Mouse (Mus musculus) thymus, postnatal 0 days (tissue): Measurements from ENCODE around the gene Abhd10. TPM values are rescaled to one million over a fixed set of nuclear protein-coding genes. Genes with fewer than 3 reads are reported as not detected.
A peak's percentile ranks its signal among the peaks of the same experiment; 100 is the strongest.

Experiments used
- DNase-seq: peaks from one replicate; pipeline ENCODE4 v3.0.0-alpha.2; 2015; ENCODE audit warnings: low spot score
- polyA plus RNA-seq: library from polyadenylated mRNA; unstranded; fragments of >200 nt; fragmentation: Nextera tagmentation; extraction: Ambion mirVana; gene quantifications from 2 replicates; pipeline ENCODE4 v1.2.1, GENCODE M21; 2015

The Abhd10 gene
- polyA plus RNA-seq, result 34.3 and 39.5 TPM in 2 replicates

GRCm38 (mm10) chr16:45742615-45743476 lies at the start of gene Abhd10:
Abhd10 (minus strand) TSS chr16:45742955.
- peak; percentile 97 for DNase-seq

DNA sequence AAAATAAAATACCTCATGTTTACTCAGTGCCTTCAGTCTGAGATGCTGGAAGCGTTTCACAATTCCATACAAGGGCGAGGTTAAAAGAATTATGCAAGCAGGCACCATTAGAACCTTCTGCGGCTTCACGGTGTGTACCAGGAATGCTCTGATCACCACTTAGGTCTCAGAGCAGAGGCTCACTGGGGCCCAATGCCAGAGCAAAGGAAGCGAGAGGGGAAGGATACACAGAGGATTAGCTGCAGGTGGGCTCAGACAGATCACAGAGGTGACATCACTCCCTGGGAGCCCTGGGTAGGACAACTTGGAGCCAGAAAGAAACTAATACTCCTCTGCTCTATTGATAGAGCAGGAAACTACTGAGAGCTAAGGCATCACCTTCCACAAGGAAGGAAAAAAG lies 48.5 kb upstream of the Abhd10 start:
- no peak for DNase-seq

DNA sequence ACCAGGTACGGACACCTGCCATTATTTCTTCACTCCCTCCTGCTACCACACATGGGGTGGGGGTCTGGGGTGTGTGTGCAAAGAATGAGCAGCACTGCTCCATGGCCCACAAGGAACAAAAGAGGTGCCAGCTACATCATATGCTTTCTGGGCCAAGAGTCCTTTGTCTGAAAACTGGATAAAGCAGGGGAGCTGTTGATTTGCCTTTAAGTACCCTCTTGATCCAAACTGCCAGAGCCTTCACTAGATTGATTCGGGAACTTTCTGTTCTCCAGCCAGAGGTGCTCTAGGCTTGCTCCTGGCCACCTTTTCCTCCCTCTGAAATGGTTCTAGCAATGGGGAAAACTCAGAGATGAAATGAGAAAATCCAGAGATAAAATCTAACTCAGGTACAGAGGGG lies 46.6 kb upstream of the Abhd10 start:
- DNase-seq, result no peak

- DNase-seq, result no peak
These were observed 44.9 kb upstream of the Abhd10 start for GRCm38 (mm10) chr16:45787650-45788049.

DNA sequence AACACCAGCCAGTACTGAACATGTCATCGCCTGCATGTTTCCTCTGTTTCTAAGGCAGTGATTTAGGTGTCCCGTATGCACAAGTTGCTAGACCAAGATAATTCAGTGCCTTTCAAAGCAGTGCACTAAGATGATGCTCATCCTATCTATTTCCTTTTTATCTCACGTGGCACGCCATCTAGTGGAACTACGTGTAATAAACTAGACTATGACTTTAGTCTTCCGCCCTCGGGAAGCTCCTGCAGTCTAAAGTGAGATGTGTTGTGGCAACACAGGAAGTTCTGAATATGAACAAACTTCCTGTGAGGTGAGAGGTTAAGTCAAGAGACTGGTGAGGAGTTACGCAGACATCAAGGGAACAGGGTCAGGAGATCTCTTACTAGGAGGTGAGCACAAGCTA lies 43.9 kb upstream of the Abhd10 start:
- DNase-seq, result peak; percentile 82

- peak; percentile 13 for DNase-seq
These were observed 37.2 kb upstream of the Abhd10 start for GRCm38 (mm10) chr16:45780001-45780400.

GRCm38 (mm10) chr16:45774813-45775212 lies 32.1 kb upstream of the Abhd10 start:
- no peak for DNase-seq

- DNase-seq, result no peak
These were observed 28.2 kb upstream of the Abhd10 start for GRCm38 (mm10) chr16:45770914-45771313.

- no peak for DNase-seq
These were observed 25.3 kb upstream of the Abhd10 start for GRCm38 (mm10) chr16:45767853-45768640.

- DNase-seq, result no peak
These were observed 24.7 kb upstream of the Abhd10 start for GRCm38 (mm10) chr16:45767434-45767833.

DNA sequence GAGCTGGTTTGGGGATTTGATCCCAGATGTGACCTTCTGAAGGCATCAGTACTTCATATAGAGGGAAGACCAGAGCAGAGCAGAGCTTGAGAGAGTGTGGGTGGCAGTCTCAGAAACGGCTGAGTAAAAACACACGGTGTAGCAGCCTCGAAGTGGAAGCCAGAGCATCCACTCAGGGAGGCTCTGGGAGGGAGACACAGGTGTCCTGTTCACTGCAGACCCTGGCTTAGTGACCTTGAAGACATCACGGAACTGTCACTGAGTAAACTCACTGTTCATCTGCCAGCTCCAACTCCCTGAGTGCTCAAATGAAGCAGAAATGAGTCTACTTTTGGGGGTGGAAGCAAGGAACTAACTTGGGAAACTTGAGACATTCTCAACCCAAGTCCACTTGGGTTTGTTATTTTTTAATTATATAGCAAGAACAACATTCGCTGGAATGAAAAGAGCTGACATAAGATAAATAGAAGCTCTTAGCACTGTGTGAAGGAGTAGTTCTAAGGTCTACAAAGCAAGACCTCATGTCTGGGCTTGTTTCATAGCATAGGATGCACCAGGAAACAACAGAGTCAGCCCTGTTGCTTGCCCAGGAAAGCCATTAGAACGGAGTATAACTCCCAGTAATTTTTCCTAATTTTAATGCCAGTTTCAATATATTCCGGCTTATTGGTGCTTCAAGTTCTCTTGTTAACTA lies 23.2 kb upstream of the Abhd10 start:
- no peak for DNase-seq

GRCm38 (mm10) chr16:45765102-45765501 lies 22.3 kb upstream of the Abhd10 start:
- no peak for DNase-seq

GRCm38 (mm10) chr16:45762859-45763505 lies 20.2 kb upstream of the Abhd10 start:
- no peak for DNase-seq

GRCm38 (mm10) chr16:45761425-45761824 lies 18.7 kb upstream of the Abhd10 start:
- DNase-seq, result no peak

DNA sequence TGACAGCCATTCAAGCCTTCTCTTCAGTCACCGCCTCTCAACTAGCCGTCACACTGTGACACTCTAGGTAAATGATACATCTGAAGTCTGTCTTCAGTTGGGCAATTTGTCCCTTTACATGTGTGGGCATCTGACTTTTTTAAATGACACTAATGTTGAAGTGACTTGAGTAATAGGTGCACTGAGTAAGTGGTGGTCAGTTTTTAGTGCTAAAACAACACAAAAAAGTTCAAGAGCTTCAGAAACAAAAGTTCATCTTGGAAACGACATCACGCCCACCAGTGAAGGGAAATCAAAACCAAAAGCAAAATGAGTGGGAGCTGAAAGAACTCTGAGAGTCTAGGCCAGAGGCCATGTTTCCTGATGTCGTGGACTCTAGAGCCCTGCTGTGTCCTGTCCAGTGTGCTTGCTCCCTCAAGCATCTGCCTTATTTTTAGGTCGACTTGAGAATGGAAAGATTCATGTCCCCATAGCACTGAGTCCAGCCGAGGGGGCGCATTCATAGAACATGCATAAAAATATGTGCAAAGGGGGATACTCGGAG lies 16.0 kb upstream of the Abhd10 start:
- no peak for DNase-seq

DNA sequence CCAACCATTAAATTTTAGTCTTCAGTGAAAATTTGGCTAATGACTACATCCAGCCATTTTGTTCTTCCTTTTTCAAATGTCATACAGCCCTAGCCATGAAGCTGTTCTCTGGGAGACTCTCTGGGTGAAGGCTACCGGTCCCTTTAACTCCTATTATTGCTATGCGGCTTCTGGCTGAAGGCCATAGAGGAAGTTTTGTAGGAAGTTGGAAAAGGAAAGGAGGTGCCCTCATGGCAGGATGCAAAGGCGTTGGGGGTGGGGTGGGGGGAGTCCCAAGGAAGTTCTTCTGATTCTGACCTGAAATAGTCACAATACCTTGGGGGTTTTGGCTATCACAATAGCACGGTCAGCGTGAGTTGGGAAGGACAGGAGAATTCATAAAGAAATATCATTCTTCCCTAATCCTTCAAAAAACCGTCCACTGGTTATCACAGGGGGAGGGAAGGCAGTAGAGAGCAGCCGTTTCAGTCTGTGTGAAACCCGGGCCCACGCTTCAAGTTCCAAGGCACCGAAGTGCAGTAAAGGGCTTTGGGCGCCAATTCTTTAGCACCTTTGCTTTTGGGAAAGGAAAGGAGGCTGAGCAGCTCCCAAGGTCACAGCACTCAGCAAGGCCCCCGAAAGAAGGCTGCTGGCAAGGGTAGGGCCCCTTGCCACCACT lies 14.8 kb upstream of the Abhd10 start:
- no peak for DNase-seq

GRCm38 (mm10) chr16:45756855-45757254 lies 14.1 kb upstream of the Abhd10 start:
- DNase-seq, result peak; percentile 72

- DNase-seq, result no peak
These were observed 913 bp upstream of the Abhd10 start for GRCm38 (mm10) chr16:45743591-45744144.

GRCm38 (mm10) chr16:45737880-45738279 lies 4.9 kb downstream of the Abhd10 start:
- no peak for DNase-seq

GRCm38 (mm10) chr16:45736724-45737123 lies 6.0 kb downstream of the Abhd10 start:
- no peak for DNase-seq
